Mouse (Mus musculus) thymus, postnatal 10 days (tissue): ENCODE results near the gene Cidec.

ENCODE experiments used
- DNase-seq, 2 experiments: peaks; one replicate each; pipeline ENCODE4 v3.0.0; 2021; ENCODE audit warnings: low spot score in 2 of 2

The Cidec gene

GRCm38 (mm10) chr6:113444207-113444965 lies 8.8 kb upstream of the Cidec start:
- no peak for DNase-seq

DNA sequence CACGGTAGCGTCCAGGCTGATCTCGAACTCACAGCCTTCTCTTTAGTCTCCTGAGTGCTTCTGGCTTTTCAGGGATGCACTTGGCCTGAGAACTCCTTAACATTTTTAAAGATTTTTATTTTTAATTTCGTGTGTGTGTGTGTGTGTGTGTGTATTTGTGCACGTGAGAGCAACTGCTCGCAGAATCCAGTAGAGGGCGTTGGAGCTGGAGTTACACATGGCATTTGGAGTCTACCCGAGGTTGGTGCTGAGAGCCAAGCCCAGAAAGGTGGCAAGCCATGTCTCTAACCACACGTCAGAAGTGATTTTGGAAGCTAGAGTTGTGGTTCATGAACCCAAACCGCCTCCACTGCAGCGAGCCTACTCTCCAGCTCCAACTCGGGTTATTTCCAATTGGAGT lies 7.5 kb upstream of the Cidec start:
- no peak for DNase-seq

- DNase-seq, result peak; percentile 81 to 88
These were observed 7.0 kb upstream of the Cidec start, which contains the start of gene Jagn1 for GRCm38 (mm10) chr6:113442442-113443090. TSS of gene Jagn1 (plus strand) at chr6:113442569.

- no peak for DNase-seq
These were observed 6.5 kb upstream of the Cidec start for GRCm38 (mm10) chr6:113442087-113442441.

DNA sequence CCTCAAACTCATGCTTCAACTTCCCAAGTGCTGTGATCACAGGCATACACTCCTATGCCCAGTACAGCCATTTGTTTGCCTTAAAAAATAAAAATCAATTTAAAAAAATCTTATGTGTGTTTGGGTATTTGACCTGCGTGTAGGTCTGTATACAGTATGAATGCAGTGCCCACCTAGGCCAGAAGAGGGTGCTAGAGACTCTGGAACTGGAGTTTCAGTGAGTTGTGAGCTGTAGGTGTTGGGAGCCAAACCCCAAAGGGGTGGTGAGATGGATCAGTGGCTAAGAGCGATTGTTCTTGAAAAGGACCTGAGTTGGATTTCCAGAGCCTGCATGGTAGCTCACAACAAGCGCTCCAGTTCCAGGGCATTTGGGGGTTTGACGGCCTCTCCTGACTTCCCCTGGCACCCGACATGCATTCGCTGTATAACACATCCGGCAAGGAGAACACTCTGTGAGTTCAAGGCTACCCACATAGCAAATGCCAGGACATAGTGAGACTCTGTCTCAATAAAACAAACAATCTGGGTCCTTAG lies 5.7 kb upstream of the Cidec start:
- DNase-seq, result peak; percentile 70 to 82

DNA sequence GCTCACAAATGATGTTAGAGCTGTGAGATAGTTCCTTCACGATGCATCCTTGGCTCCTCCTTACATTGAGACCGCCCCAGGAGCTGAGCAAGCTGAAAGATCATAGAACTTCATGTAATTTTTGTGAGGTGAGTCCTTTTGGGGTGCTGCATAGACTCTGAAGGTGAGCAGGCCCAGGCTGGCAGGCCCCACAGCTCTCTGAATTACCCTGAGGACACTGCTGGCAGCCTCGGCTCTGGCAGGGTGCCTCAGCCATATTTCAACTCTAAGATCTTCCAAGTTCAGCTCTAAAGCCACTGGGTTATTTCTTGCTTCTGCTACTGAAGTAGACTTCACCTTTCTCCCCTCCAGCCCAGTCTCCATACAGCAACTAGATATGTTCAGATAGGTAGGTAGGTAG lies 5.1 kb upstream of the Cidec start:
- DNase-seq, result no peak

DNA sequence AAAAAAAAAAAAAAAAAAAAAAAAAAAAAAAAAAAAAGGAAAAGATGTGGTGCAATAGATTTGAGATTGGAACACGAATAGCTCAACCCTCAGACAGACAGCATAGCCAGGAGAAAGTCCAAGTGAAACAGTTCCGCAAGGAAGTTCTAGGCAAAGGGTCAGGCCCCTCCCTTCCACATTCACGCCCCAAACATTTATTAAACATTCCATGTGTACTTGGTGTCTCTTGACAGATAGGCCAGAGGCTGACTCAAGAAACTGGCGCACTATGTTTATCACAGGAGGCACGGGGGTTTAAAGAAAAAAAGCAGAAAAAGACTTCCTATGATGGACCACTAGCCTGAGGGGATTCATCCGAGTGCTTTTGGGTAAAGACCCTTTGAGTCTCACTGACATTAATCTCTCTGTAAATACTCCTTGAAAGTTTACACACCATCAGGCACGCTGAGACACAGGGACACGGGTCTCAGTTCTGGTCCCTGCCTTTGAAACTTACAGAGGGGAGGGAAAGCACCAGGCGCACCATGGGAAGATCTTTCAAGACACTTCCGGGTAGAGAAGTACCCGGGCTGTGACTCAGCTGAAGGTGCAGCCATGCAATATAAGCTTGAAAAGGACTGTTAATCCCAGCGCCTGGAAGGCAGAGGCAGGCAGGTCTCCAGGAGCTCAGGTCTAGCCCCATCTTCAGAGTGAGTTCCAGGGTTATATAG lies 3.3 kb upstream of the Cidec start:
- DNase-seq, result no peak

DNA sequence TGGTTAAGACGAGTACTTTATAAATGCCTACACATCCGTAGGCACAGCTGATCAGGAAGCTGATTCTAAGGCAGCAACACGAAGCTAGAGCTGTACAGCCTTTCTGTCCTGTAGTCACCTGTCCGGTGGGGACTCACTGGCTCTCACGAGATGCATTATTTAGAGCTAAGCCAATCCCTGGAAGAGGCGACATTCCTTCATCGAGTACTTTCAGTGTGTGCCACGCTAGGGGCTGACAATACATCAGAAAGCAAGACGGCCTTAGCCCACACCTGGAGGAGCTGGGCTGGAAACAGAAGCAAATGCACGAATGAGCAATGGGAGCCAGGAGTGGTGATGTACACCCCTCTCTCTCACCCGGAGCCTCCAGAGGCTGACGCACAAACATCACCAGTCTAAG lies 1.6 kb upstream of the Cidec start:
- DNase-seq, result no peak

GRCm38 (mm10) chr6:113434691-113435090 lies 869 bp downstream of the Cidec start:
- DNase-seq, result no peak

GRCm38 (mm10) chr6:113433661-113434060 lies 1.9 kb downstream of the Cidec start:
- DNase-seq, result no peak

DNA sequence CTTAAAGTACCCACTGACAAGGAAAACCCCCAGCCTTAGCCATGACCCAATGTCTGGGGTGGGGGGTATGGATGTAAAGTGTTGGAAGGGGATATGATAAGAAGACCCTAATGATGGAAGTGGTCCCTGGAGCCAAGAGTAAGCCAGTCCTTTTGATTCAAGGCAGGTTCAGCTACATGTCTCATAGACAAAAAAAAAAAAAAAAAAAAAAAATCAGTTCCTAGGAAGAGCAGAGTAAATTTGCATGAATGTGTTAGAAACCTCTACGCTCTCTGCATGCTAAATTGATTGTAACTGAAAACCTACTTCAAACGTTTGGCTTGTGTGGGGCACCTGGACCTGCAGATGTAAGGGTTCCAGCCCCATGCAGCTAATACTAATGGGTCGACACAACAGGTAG lies 3.8 kb downstream of the Cidec start:
- DNase-seq, result no peak

- no peak for DNase-seq
These were observed 4.7 kb downstream of the Cidec start for GRCm38 (mm10) chr6:113430846-113431245.

DNA sequence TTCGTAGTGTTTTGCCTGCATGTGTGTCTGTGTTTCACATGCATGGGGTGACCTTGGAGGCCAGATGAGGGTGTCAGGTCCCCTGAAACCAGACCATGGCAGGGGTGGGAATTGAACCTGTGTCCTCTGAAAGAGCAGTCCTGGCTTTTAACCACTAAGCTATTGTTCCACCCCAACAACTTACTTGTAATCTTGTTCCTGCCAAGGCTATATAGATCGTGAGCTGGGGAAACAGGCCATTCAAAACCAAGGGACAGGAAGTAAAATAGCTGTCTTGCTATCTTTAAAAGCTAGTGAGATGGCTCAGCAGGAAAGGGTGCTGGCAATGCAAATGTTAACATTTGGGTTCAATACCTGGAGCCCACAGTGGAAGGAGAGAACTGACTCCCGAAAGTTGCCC lies 5.6 kb downstream of the Cidec start:
- no peak for DNase-seq

DNA sequence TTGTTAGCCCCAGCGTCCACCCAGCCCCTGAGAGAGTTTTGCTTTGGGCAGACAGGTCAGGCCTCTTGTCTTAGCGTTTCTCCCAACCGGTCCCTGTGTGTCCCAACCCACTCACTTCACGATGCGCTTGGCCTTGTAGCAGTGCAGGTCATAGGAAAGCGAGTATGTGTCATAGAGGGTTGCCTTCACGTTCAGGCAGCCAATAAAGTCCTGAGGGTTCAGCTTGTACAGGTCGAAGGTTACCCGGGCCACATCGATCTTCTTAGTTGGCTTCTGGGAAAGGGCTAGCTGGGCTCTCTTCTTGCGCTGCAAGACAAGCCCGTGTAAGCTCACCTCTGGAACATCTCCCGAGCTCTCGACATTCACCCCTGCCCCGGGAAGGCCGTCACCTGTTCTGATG lies 7.6 kb downstream of the Cidec start:
- no peak for DNase-seq

- DNase-seq, result peak; percentile 28 to 57
These were observed 8.2 kb downstream of the Cidec start for GRCm38 (mm10) chr6:113427397-113427796.

- no peak for DNase-seq
These were observed 8.9 kb downstream of the Cidec start for GRCm38 (mm10) chr6:113426696-113427095.

GRCm38 (mm10) chr6:113424187-113424586 lies 11.4 kb downstream of the Cidec start:
- no peak for DNase-seq

GRCm38 (mm10) chr6:113423000-113423399 lies 12.6 kb downstream of the Cidec start:
- DNase-seq, result no peak

GRCm38 (mm10) chr6:113419199-113419587 lies 16.4 kb downstream of the Cidec start, which contains the start of gene Rpusd3:
TSS of gene Rpusd3 (minus strand) at chr6:113419340.
- DNase-seq, result peak; percentile 99 to 100

GRCm38 (mm10) chr6:113418441-113419198 lies 16.9 kb downstream of the Cidec start:
- DNase-seq, result peak; percentile 11 to 16

GRCm38 (mm10) chr6:113416416-113416815 lies 19.1 kb downstream of the Cidec start:
- DNase-seq, result no peak

DNA sequence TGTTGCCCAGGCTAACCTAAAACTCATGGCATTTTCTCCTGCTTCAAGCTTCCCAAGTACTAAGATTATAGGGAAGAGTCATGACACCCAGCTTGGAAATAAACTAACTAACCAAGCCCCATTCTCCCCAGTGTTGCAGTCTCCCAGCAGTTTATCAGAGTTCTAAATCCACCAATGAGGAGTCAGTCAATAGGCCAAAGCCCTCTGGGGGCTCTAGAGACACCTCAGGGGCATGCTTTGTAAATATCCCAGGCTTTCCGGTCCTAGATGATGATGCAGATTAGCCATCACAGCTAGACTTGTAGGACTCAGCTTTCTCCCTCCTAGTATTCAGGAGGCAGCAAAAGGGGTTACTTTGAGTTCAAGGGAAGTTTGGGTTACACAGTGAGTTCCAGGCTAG lies 25.6 kb downstream of the Cidec start:
- no peak for DNase-seq
